Mouse (Mus musculus): ENCODE data around the gene Ctrc. TPM values are rescaled to one million over a fixed set of nuclear protein-coding genes. Genes with fewer than 3 reads are reported as not detected.

Ctrc gene
- polyA plus RNA-seq, 1 experiment from 2014 or later: 0.45 TPM

DNA sequence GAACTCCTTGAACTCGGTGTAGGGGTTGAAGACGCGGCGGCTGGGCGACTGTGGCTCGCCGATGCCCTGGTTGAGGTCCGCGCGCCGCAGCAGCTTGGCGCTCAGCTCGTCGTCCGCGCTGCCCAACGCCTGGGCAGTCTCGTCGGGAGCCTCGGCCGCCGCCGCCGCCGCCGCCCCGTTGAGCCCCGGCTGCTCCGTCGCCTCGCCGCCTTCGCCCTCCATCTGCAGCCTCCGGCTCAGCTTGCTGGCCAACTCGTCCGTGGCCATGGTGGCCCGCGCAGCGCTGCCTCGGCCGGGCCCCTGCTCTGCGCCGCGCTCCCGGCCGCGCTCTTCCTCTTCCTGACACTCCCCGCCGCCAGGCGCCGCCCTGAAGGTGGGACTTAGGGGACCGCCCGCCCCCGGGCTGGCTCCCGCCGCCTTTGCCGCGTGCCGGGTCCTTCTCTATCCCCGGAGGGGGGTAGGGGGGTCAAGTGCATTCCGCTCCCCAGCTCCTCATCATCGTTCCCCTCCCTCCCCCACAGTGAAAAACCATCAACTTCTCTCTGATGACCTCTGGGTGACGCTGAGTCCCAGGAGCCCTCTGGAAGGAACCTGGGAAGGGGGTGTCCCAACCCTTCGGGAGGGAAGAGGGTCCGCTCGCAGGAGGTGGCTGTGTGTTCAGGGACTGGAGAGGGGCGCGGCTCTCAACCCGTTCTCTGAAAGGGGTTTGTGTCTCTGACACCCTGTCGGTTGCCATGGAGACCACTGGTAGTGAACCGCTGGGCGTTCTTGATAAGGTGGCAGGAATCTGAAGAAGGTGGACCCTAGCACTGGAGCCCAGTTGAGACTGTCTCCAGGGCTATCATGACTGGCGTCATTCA is 28.7 kb upstream of the Ctrc start, which contains the start of gene Efhd2:
Gene Efhd2 (minus strand): TSS at position 320 of the 860 bp plus-strand sequence.
- peak within 1 kb of the TSS; percentile 95 for H3K4me2 ChIP-seq (replicated peaks)
- H3K9ac ChIP-seq: peak within 1 kb of the TSS; percentile 88
- H3K4me3 ChIP-seq (replicated peaks): peak within 1 kb of the TSS; percentile 74
- H3K9me3 ChIP-seq: no peaks in the 10 kb centered on the region
- peaks cover 55% of the 10 kb centered on the region for H3K4me1 ChIP-seq (replicated peaks)
- no peaks in the 10 kb centered on the region for H3K27me3 ChIP-seq (replicated peaks)
- ATAC-seq: peak; percentile 84
- H3K36me3 ChIP-seq: no peaks in the 10 kb centered on the region
- under 1% methylated on average over 73 of the region's 73 CpGs for WGBS
- H3K27ac ChIP-seq: peak within 1 kb of the TSS; percentile 62

DNA sequence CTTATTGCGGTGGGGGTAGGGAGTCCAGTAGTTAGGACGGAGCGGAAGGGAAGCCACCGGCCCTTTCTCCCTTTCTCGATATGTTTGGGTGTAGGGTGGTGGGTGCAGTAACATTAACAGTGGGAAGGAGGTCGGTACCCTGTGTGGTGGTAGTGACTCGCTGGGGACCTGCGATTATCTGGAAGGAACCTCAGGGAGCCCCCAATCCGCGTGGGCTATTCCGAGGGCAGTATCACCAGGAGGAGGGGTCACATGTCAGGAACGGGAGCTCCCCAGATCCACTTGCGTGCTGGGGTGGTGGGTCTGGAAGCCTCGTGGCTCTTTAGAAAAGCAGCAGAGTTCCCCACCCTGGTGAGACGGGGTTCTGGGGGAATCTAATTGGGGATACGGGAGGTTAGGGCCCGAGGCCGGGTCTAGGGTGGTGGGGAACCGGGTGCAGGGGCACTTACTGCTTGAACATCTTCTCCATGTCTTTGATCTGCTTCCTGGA is 28.0 kb upstream of the Ctrc start:
- WGBS: under 1% methylated on average over 19 of the region's 19 CpGs
- Histone ChIP-seq H3K9ac (peak overlapping the region; percentile 88), H3K4me3 (replicated peaks) (peak overlapping the region; percentile 74), H3K9me3 (no peaks in the 10 kb centered on the region), H3K36me3 (no peaks in the 10 kb centered on the region), H3K27ac (peak overlapping the region; percentile 62), H3K4me1 (replicated peaks) (peaks cover 59% of the 10 kb centered on the region), H3K27me3 (replicated peaks) (no peaks in the 10 kb centered on the region), H3K4me2 (replicated peaks) (peak overlapping the region; percentile 95)
- no peak for ATAC-seq

DNA sequence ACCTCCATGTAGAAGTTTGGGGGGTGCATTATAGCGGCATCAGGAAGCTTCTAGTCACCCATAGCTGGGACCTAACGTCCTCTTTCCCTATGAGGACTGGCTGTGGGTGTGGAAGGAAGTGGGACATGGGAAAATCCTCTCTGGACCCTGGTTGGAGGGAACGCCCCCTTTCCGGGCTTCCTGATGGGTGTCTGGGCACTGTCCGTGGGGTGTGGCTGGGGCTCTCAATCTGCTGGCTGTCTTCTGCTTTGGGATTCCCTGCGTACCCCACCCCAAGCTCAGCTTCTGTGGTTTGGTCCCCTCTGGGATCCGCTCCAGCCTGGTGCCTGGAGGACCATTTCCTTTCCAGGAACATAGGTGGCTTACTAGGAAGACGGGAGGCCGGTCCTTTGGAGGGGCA is 26.8 kb upstream of the Ctrc start:
- Histone ChIP-seq H3K36me3 (no peaks in the 10 kb centered on the region), H3K4me2 (replicated peaks) (peak overlapping the region; percentile 95), H3K27ac (peak overlapping the region; percentile 88), H3K9ac (peak overlapping the region; percentile 88; the same call in 1 of the 2 replicates), H3K4me1 (replicated peaks) (peaks cover 59% of the 10 kb centered on the region), H3K9me3 (no peaks in the 10 kb centered on the region), H3K27me3 (replicated peaks) (no peaks in the 10 kb centered on the region), H3K4me3 (replicated peaks) (peak overlapping the region; percentile 74)
- WGBS: 71% methylated on average over 9 of the region's 9 CpGs
- no peak for ATAC-seq

DNA sequence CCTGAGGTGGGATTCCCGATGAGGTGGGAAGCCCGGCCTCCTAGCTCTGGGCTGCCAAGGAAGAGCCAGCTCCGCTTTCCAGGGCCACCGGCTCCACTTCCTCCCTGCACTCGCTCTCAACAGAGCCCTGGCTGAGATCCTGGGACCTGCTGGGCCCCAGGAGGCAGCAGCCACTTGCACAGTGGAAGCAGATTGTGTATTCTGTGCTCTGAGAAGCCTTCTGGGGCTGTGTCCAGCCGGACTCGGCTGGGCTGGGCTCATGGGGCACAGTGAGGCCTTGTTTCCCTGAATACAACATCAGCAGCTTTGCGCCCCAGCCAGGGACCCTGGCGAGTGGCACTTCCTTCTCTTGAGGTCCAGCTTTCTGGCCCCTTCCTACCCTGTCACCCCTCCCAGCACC is 25.8 kb upstream of the Ctrc start:
- WGBS: 55% methylated on average over 9 of the region's 9 CpGs
- ATAC-seq: no peak
- H3K4me2 ChIP-seq (replicated peaks): peak overlapping the region; percentile 95
- H3K27ac ChIP-seq: peak overlapping the region; percentile 88
- no peaks in the 10 kb centered on the region for H3K36me3 ChIP-seq
- H3K4me1 ChIP-seq (replicated peaks): peaks cover 70% of the 10 kb centered on the region
- H3K27me3 ChIP-seq (replicated peaks): no peaks in the 10 kb centered on the region
- H3K9me3 ChIP-seq: no peaks in the 10 kb centered on the region
- peak overlapping the region; percentile 36 for H3K9ac ChIP-seq
- H3K4me3 ChIP-seq (replicated peaks): peak overlapping the region; percentile 74

DNA sequence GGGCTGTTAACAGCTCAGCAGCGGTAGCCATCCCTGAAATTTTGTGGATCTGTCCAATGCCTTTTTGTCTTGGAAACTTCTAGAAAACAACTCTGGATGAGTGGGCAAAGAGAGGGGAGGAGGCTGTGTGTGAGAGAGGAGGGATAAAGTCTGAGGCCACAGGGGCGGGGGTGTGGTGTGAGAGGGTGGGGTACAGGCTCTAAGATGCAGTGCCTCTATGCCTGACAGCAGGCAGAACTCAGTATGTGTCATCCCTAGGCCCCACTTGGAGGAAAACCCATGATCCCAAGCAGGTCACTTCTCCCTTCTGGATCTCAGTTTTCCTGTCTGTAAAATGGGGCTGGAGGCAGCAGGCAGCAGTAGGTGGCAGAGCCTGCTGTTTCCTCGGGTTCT is 25.2 kb upstream of the Ctrc start:
- no peak; the same call in 1 of the 2 replicates for ATAC-seq
- peak overlapping the region; percentile 95 for H3K4me2 ChIP-seq (replicated peaks)
- WGBS: 74% methylated on average over 3 of the region's 3 CpGs
- H3K9ac ChIP-seq: no peak overlapping the region
- no peaks in the 10 kb centered on the region for H3K36me3 ChIP-seq
- H3K4me3 ChIP-seq (replicated peaks): no peak overlapping the region
- no peaks in the 10 kb centered on the region for H3K27me3 ChIP-seq (replicated peaks)
- H3K9me3 ChIP-seq: no peaks in the 10 kb centered on the region
- H3K4me1 ChIP-seq (replicated peaks): peaks cover 75% of the 10 kb centered on the region
- peak overlapping the region; percentile 88 for H3K27ac ChIP-seq

DNA sequence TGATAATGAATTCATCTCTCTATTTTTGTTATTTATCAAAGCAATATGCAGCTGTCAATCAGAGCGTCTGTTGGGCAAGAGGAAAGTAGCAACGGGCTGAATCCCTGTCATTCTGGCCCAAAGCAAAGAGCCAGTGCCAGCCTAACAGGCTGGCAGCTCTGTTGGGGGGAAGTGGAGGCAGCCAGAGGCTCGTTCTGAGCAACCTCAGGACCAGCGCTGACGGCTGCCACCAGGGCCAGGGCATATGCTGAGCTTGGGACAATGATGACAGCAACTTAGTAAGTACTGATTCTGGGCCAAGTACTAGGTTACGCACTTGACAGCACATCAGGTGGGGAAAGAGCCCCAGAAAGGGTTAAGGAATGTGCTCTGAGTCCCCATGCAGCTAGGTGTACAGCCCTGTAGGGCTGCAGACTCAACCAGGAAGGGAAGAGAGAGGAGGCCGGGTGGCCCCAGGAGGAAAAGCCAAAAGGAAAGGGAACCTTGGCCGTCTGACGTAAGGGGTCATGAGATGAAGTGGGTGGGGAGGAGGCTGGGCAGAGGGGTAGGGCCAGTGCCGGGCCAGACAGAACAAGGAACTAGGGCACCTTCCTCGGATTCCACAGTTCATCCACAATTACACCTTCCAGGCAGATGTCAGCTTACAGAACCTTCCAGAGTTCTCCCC is 24.6 kb upstream of the Ctrc start:
- H3K9ac ChIP-seq: no peak overlapping the region
- ATAC-seq: peak; percentile 70
- peak overlapping the region; percentile 95; the same call in 1 of the 2 replicates for H3K4me2 ChIP-seq (replicated peaks)

DNA sequence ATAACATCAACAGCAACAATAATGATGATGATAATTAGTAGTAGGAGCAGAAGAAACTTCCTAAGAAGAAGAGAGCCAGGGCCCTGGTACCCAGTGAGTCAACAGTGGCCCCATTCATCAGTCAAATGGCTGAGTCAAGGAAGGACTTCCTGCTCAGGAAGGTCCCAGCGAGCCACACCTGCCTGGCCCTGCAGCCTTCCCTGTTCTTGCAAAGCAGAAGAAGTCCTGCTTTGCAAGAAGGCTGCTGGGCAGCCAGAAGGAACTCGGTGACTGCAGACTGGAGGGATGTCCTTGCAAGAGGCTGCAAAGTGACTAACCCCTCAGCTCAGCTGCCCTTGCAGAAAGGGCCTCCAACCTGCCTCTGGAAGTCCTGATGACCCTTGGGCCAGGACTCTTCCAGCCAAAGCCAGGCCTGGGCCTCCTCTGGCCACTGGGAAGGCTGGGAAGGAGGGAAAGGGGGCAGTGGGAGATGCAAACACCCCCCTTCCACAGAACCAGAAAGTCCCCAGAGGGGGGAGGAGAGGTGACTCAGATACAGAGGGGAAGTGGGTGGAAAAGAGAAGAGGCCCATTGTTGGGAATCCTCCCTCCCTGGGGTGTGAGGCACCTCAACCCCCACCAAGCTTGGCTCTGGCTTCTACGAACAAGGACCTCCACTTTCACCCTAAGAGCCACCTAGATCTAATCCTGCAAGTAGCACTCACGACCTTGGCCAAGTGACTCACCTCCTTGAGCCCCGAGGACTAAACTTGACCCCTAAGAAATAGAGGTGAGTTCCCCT is 23.5 kb upstream of the Ctrc start:
- H3K9ac ChIP-seq: no peak overlapping the region

More for the DNA sequence above, 24.6 kb upstream of the Ctrc start:
- Histone ChIP-seq H3K27ac (peak overlapping the region; percentile 88), H3K4me3 (replicated peaks) (no peak overlapping the region), H3K36me3 (no peaks in the 10 kb centered on the region), H3K9me3 (no peaks in the 10 kb centered on the region), H3K4me1 (replicated peaks) (peaks cover 77% of the 10 kb centered on the region), H3K27me3 (replicated peaks) (no peaks in the 10 kb centered on the region)
- WGBS: 65% methylated on average over 11 of the region's 11 CpGs

DNA sequence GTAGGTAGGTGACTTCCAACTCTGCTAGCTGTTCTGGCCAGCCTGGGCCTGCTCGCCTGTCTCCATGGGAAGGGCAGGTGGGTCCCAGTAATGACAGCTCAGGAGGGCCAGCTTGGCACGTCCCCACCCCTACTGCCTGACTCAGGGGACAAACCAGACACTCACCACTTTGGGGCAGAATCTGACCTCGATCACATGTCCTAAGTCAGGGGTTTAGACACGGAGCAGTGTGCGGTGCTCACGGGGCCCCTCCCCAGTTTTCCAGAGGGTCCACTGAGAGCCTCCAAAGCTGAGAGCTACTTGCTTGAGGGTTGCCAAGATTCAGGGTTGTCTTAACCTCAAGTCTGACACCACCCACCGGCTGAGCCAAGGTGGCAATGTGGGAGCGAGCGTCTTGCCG is 21.9 kb upstream of the Ctrc start:
- 0 out of 2 replicates have a peak overlapping the region, but pooled peaks have one; percentile 61 for H3K27ac ChIP-seq
- no peak for ATAC-seq
- H3K27me3 ChIP-seq (replicated peaks): no peaks in the 10 kb centered on the region
- no peak overlapping the region for H3K4me3 ChIP-seq (replicated peaks)
- no peak overlapping the region for H3K4me2 ChIP-seq (replicated peaks)
- 0 out of 2 replicates have a peak, but pooled peaks cover 3% of the 10 kb centered on the region for H3K36me3 ChIP-seq
- WGBS: 88% methylated on average over 10 of the region's 10 CpGs
- no peak overlapping the region for H3K9ac ChIP-seq
- no peaks in the 10 kb centered on the region for H3K9me3 ChIP-seq
- H3K4me1 ChIP-seq (replicated peaks): peaks cover 78% of the 10 kb centered on the region

More for the DNA sequence above, 23.5 kb upstream of the Ctrc start:
- no peak for ATAC-seq
- 60% methylated on average over 5 of the region's 5 CpGs for WGBS
- Histone ChIP-seq H3K4me3 (replicated peaks) (no peak overlapping the region), H3K4me2 (replicated peaks) (no peak overlapping the region), H3K27ac (peak overlapping the region; percentile 78), H3K4me1 (replicated peaks) (peaks cover 72% of the 10 kb centered on the region), H3K9me3 (no peaks in the 10 kb centered on the region), H3K36me3 (0 out of 2 replicates have a peak, but pooled peaks cover 3% of the 10 kb centered on the region), H3K27me3 (replicated peaks) (no peaks in the 10 kb centered on the region)

DNA sequence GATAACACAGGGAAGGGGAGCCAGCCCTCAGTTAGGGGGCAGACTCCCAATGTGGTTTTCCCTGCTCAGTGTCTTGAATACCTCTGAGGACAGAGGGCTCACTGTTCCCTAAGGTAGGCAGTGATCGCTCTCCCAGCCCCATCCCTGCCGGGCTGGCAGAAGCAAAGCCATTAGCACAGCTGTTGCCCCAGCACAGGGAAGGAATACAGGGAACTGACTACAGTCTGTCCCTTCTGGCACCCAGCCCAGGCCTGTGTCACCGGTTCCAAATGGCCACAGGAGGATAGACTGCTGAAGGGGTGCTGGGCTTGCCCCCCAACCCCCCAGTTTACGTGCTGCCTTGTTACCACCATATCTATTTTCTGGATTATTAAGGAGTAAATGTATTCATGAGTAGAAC is 21.3 kb upstream of the Ctrc start:
- peaks cover 75% of the 10 kb centered on the region for H3K4me1 ChIP-seq (replicated peaks)
- no peaks in the 10 kb centered on the region for H3K27me3 ChIP-seq (replicated peaks)
- 35% methylated on average over 4 of the region's 4 CpGs for WGBS
- H3K4me2 ChIP-seq (replicated peaks): peak overlapping the region; percentile 5; the same call in 1 of the 2 replicates
- 0 out of 2 replicates have a peak, but pooled peaks cover 3% of the 10 kb centered on the region for H3K36me3 ChIP-seq
- H3K9ac ChIP-seq: no peak overlapping the region
- peak overlapping the region; percentile 61 for H3K27ac ChIP-seq
- H3K9me3 ChIP-seq: no peaks in the 10 kb centered on the region
- ATAC-seq: peak; percentile 6; the same call in 1 of the 2 replicates
- no peak overlapping the region for H3K4me3 ChIP-seq (replicated peaks)

DNA sequence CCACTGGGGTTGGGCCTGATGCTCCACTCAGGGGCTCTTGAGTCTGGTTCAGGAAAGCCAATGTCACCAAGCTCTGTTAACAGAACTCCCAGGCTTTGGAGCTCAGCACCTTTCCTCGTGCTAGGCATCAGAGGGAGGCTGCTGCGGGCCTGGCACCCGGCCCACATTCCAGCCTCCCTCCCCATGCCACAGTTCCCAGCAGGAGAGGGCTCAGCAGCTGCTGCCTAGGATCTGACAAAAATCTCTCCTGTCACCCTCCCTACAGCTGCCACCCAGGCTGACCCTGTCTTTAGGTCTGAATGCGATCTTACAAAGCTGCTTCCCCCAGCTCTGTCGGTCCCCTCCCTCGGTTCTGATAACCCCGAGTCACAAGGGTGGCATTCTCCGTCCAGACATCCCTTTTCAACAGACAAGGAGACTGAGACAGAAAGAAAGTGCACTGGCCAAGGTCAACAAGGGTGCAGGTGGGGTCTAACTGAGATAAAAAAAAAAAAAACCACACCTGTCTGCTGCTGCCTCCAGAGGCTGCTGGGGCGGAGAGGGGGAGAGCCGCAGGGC is 20.9 kb upstream of the Ctrc start:
- Histone ChIP-seq H3K27ac (peak overlapping the region; percentile 61), H3K4me2 (replicated peaks) (peak overlapping the region; percentile 5; the same call in 1 of the 2 replicates), H3K9ac (no peak overlapping the region), H3K9me3 (no peaks in the 10 kb centered on the region), H3K4me3 (replicated peaks) (no peak overlapping the region), H3K36me3 (peaks cover 4% of the 10 kb centered on the region; the same call in 1 of the 2 replicates), H3K4me1 (replicated peaks) (peaks cover 70% of the 10 kb centered on the region), H3K27me3 (replicated peaks) (no peaks in the 10 kb centered on the region)
- WGBS: 34% methylated on average over 10 of the region's 10 CpGs
- no peak for ATAC-seq

DNA sequence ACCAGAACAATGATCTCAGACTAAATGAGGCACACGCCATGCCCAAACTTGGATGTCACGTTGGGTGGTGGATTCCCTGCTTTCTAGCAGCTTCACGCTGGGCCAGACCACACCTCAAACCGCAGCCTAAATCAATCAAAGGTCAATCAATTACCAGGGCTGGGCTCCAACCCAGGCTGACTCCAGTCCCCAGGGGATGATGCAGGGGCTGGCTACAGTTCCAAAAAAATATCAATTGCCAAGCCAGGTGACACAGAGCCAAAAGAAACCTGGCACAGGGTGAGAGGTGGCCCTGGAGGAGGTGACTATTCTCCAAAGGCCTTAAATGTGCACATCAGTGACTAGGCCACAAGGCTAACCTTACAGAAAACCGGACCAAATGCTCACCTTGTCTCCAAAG is 19.4 kb upstream of the Ctrc start:
- Histone ChIP-seq H3K9ac (no peak overlapping the region), H3K4me1 (replicated peaks) (peaks cover 61% of the 10 kb centered on the region), H3K4me3 (replicated peaks) (no peak overlapping the region), H3K36me3 (peaks cover 12% of the 10 kb centered on the region; the same call in 1 of the 2 replicates), H3K9me3 (no peaks in the 10 kb centered on the region), H3K27ac (no peak overlapping the region), H3K27me3 (replicated peaks) (no peaks in the 10 kb centered on the region), H3K4me2 (replicated peaks) (no peak overlapping the region)
- no peak for ATAC-seq
- 81% methylated on average over 5 of the region's 5 CpGs for WGBS
